Mouse (Mus musculus): Measurements from ENCODE around the gene Mettl1. TPM values are rescaled to one million over a fixed set of nuclear protein-coding genes. Genes with fewer than 3 reads are reported as not detected.

Mettl1 gene
- total and polyA plus RNA-seq, 3 experiments: 11.3 to 36.0 (median 33.4) TPM

DNA sequence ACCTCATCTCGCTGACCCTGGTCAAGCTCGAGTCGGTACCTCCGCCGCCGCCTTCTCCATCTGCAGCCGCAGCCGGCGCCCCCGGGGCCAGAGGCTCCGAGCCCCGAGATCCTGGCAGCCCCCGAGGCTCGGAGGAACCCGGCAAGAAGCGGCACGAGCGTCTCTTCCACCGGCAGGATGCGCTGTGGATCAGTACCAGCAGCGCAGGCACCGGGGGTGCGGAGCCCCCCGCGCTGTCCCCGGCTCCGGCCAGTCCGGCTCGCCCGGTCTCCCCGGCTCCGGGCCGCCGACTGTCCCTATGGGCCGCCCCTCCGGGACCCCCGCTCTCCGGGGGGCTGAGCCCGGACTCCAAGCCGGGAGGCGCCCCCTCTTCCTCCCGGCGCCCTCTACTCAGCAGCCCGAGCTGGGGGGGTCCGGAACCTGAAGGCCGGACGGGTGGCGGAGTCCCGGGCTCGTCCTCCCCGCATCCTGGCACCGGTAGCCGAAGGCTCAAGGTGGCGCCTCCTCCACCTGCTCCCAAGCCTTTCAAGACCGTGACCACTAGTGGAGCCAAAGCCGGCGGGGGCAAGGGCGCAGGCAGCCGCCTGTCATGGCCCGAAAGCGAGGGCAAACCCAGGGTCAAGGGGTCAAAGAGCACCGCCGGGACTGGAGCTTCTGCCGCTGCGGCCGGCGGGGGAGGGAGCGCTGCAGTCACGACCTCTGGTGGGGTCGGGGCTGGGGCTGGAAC is 38.6 kb downstream of the Mettl1 start:
- DNase-seq (ENCODE audit: low spot score): no peak
- Histone ChIP-seq H3K9me3 (replicated peaks) (peaks cover 7% of the 10 kb centered on the region), H3K27me3 (ENCODE audit: insufficient read depth, low read length) (peaks cover 89% of the 10 kb centered on the region), H3K36me3 (replicated peaks) (no peaks in the 10 kb centered on the region), H3K4me3 (ENCODE audit: low read depth, low read length) (no peak overlapping the region), H3K4me1 (ENCODE audit: insufficient read depth, low read depth, low read length) (peaks cover 7% of the 10 kb centered on the region; the same call in 1 of the 2 replicates)
- no peak for TF ChIP-seq CTCF (IDR thresholded peaks at IDR 0.05; ENCODE audit: low read depth, low read length)
- no peak for TF ChIP-seq GATA1 (IDR thresholded peaks at IDR 0.05; ENCODE audit: borderline replicate concordance, low read length)
- TF ChIP-seq POLR2AphosphoS5 (IDR thresholded peaks at IDR 0.05; ENCODE audit: insufficient replicate concordance, low read depth, low read length): no peak
- TF ChIP-seq GATA2 (IDR thresholded peaks at IDR 0.05; ENCODE audit: borderline replicate concordance, low read depth, low read length): no peak
- ATAC-seq (ENCODE audit: extremely low read depth, insufficient number of reproducible peaks, low FRiP score, poor library complexity, severe bottlenecking): no peak

DNA sequence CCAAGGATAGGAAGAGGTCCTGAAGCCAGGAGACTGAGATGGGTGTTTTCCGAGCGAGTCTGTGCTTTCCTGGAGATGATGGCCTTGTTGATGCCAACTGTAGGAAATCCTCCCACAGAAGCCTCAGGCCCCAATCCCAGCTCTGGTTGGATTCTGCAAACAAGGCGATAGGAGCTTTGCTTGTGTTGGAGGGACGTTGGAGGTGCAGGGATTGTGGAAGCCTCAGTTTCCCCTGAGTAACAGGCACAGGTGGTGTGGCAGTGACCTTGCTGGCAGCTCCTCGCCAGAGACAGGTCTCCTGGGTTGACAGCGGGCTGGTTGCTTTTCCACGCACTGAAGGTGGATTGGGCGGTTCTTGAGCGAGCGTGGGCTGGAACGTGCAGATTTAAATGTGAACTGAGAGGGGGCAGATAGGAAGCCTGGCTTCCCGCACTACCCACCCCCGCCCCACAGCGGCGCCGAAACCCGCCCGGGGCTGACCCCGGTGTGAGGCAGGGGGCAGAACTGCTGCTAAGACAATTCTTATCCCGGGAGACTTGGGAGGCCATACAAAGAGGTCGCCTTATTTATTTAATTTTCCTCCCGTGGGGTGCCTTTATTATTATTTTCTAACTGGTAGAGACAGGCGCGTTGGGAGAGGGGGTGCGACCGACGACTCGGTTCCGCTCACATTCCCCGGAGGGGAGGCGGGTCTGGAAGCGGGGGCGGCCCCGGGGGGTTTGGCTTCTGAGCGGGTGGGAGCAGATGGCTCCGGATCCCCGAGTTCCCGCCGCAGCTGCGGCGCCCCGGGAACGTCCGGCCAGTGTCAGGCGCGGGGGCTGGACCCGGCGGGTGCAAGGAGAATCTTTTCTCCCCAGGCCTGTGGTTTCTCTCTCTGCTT is 39.9 kb downstream of the Mettl1 start:
- Histone ChIP-seq H3K27me3 (ENCODE audit: insufficient read depth, low read length) (peaks cover 86% of the 10 kb centered on the region), H3K4me1 (ENCODE audit: insufficient read depth, low read depth, low read length) (no peaks in the 10 kb centered on the region; the same call in 1 of the 2 replicates), H3K4me3 (ENCODE audit: low read depth, low read length) (no peak overlapping the region), H3K9me3 (replicated peaks) (peaks cover 7% of the 10 kb centered on the region), H3K36me3 (replicated peaks) (no peaks in the 10 kb centered on the region)
- ATAC-seq (ENCODE audit: extremely low read depth, insufficient number of reproducible peaks, low FRiP score, poor library complexity, severe bottlenecking): no peak
- DNase-seq (ENCODE audit: low spot score): no peak
- no peak for TF ChIP-seq TAL1 (conservative IDR thresholded peaks at IDR 0.05; ENCODE audit: low read depth, low read length)
- TF ChIP-seq CTCF (IDR thresholded peaks at IDR 0.05; ENCODE audit: low read depth, low read length): no peak
- TF ChIP-seq GATA1 (IDR thresholded peaks at IDR 0.05; ENCODE audit: borderline replicate concordance, low read length): no peak
- no peak for TF ChIP-seq POLR2AphosphoS5 (IDR thresholded peaks at IDR 0.05; ENCODE audit: insufficient replicate concordance, low read depth, low read length)
- no peak for TF ChIP-seq GATA2 (IDR thresholded peaks at IDR 0.05; ENCODE audit: borderline replicate concordance, low read depth, low read length)

DNA sequence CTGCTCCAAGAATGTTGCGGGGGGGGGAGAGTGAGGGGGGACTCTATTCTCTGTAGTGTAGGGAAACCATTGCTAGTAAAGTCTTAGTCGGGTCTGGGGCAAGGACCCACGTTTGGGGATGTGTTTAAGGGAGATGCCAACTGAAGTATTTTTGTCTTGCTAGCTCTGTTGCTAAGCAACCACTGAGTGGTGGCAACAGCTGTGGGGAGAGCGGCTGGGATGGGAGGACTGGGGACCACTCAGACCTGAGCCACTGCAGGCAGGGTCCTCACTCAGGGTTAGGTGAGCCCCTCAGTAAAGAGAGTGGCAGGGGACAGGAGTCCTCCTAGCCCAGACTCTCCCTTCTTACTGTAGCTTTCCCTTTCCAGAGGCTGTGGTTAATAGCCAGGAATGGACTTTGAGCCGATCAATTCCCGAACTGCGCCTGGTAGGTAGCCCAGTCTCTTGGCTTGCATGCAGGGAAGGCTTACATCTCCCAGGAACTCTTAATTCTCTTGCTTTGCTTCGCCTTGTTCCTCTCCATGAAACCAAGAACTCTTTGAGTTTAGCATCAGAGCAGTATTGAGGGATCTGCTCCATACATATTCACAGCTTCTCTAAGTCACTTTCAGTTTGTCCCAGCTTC is 40.9 kb downstream of the Mettl1 start:
- H3K4me3 ChIP-seq (ENCODE audit: low read depth, low read length): no peak overlapping the region
- peaks cover 9% of the 10 kb centered on the region for H3K9me3 ChIP-seq (replicated peaks)
- peaks cover 83% of the 10 kb centered on the region for H3K27me3 ChIP-seq (ENCODE audit: insufficient read depth, low read length)
- TF ChIP-seq POLR2AphosphoS5 (IDR thresholded peaks at IDR 0.05; ENCODE audit: insufficient replicate concordance, low read depth, low read length): no peak
- no peak for TF ChIP-seq TAL1 (conservative IDR thresholded peaks at IDR 0.05; ENCODE audit: low read depth, low read length)
- TF ChIP-seq CTCF (IDR thresholded peaks at IDR 0.05; ENCODE audit: low read depth, low read length): no peak
- TF ChIP-seq GATA2 (IDR thresholded peaks at IDR 0.05; ENCODE audit: borderline replicate concordance, low read depth, low read length): no peak
- TF ChIP-seq GATA1 (IDR thresholded peaks at IDR 0.05; ENCODE audit: borderline replicate concordance, low read length): no peak
- no peak for ATAC-seq (ENCODE audit: extremely low read depth, insufficient number of reproducible peaks, low FRiP score, poor library complexity, severe bottlenecking)
- no peaks in the 10 kb centered on the region for H3K36me3 ChIP-seq (replicated peaks)
- no peaks in the 10 kb centered on the region; the same call in 1 of the 2 replicates for H3K4me1 ChIP-seq (ENCODE audit: insufficient read depth, low read depth, low read length)
- no peak for DNase-seq (ENCODE audit: low spot score)

DNA sequence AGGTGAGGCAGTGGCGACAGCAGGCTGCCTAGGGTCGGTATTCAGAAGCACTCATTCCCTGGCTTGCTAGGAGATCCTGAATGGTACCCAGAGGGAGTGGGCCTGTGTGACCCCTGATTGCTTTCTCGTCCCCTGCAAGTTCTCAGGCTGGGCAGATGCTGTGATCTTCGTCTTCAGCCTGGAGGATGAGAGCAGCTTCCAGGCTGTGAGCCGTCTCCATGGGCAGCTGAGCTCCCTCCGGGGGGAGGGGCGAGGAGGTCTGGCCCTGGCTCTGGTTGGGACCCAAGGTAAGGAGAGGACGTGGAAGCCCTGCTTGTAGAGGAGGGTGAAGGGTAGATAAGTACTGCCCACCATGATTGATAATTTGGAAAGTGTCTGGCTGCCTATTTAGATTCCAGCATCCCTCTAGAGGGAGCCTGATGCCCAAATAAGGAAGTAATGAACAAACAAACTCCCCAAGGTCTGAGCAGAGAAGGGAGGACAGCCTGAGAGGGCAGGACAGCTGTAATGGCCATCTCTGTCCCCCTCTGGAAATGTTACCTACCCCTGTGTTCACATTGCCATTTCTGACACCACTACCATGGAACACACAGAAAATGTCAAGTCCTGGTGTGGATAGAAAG is 42.2 kb downstream of the Mettl1 start:
- no peak for TF ChIP-seq GATA1 (IDR thresholded peaks at IDR 0.05; ENCODE audit: borderline replicate concordance, low read length)
- no peak for TF ChIP-seq TAL1 (conservative IDR thresholded peaks at IDR 0.05; ENCODE audit: low read depth, low read length)
- no peak for TF ChIP-seq CTCF (IDR thresholded peaks at IDR 0.05; ENCODE audit: low read depth, low read length)
- no peak for TF ChIP-seq GATA2 (IDR thresholded peaks at IDR 0.05; ENCODE audit: borderline replicate concordance, low read depth, low read length)
- no peak for DNase-seq (ENCODE audit: low spot score)
- Histone ChIP-seq H3K4me3 (ENCODE audit: low read depth, low read length) (no peak overlapping the region), H3K27me3 (ENCODE audit: insufficient read depth, low read length) (peaks cover 82% of the 10 kb centered on the region), H3K9me3 (replicated peaks) (peaks cover 9% of the 10 kb centered on the region), H3K36me3 (replicated peaks) (no peaks in the 10 kb centered on the region), H3K4me1 (ENCODE audit: insufficient read depth, low read depth, low read length) (no peaks in the 10 kb centered on the region; the same call in 1 of the 2 replicates)
- no peak for ATAC-seq (ENCODE audit: extremely low read depth, insufficient number of reproducible peaks, low FRiP score, poor library complexity, severe bottlenecking)

DNA sequence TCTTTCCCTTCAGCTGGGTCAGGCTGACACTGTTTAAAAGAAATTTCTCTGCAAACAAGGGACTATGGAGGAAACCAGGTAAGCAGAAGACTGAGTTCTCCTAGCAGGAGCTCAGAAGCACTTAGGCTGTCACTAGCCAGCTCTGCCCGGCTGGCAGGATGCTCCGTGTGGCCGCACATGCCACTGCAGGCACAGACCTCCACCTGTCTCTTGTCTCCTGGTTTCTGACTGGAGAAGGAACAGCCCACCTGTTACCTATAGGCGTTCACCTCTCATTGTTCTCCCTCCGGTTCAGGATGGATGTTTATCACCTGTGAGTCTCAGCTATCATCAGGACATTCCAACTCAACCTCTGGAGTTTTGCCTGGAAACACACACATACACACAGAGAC is 42.7 kb downstream of the Mettl1 start:
- H3K36me3 ChIP-seq (replicated peaks): no peaks in the 10 kb centered on the region

More for the DNA sequence above, 42.7 kb downstream of the Mettl1 start:
- Histone ChIP-seq H3K4me1 (ENCODE audit: insufficient read depth, low read depth, low read length) (no peaks in the 10 kb centered on the region; the same call in 1 of the 2 replicates), H3K27me3 (ENCODE audit: insufficient read depth, low read length) (peaks cover 78% of the 10 kb centered on the region), H3K9me3 (replicated peaks) (peaks cover 9% of the 10 kb centered on the region), H3K4me3 (ENCODE audit: low read depth, low read length) (no peak overlapping the region)
- ATAC-seq (ENCODE audit: extremely low read depth, insufficient number of reproducible peaks, low FRiP score, poor library complexity, severe bottlenecking): no peak
- DNase-seq (ENCODE audit: low spot score): no peak
- TF ChIP-seq CTCF (IDR thresholded peaks at IDR 0.05; ENCODE audit: low read depth, low read length) (no peak), TAL1 (conservative IDR thresholded peaks at IDR 0.05; ENCODE audit: low read depth, low read length) (no peak)

All from G1E (cell line).